Mouse (Mus musculus) heart, embryonic 14.5 days (tissue): ENCODE measurements around the gene Igfbp4. TPM values are rescaled to one million over a fixed set of nuclear protein-coding genes. Genes with fewer than 3 reads are reported as not detected.
A peak's percentile ranks its signal among the peaks of the same experiment; 100 is the strongest.

Source experiments
- ATAC-seq: fragments of 200-750 bp; cut with Nextera tagmentation; 2 replicates; pipeline ENCODE4 v1.8.0; 2017; ENCODE audit warnings: low read depth, moderate TSS enrichment; ENCODE audit not compliant: insufficient number of reproducible peaks, insufficient read depth, low FRiP score
- H3K27ac ChIP-seq, 2 experiments: fragments of 200-500 bp in 1 of 2; fragments of 300-500 bp in 1 of 2; sonication (generic) in 1 of 2; replicated peaks in 1 of 2; 2 replicates each; pipeline ENCODE4 v1.5.1; 2012 to 2014; ENCODE audit warnings: low read depth in 2 of 2, low read length in 2 of 2, control low read depth in 1 of 2, mild to moderate bottlenecking in 1 of 2, mixed read lengths in 1 of 2; ENCODE audit not compliant: control insufficient read depth in 1 of 2, insufficient read depth in 1 of 2
- H3K27me3 ChIP-seq: fragments of 300-500 bp; sonication (generic); 2 replicates; pipeline ENCODE4 v1.6.1; 2014; ENCODE audit warnings: mild to moderate bottlenecking, low read length, control low read depth; ENCODE audit not compliant: control insufficient read depth, insufficient read depth
- H3K36me3 ChIP-seq: fragments of 300-500 bp; sonication (generic); 2 replicates; pipeline ENCODE4 v1.6.1; 2014; ENCODE audit warnings: mild to moderate bottlenecking, control low read depth, low read length, mixed read lengths; ENCODE audit not compliant: control insufficient read depth, insufficient read depth
- H3K4me1 ChIP-seq, 2 experiments: fragments of 200-500 bp in 1 of 2; fragments of 300-500 bp in 1 of 2; sonication (generic) in 1 of 2; 2 replicates each; pipeline ENCODE4 v1.6.1; 2012 to 2014; ENCODE audit warnings: low read length in 2 of 2, control low read depth in 1 of 2, mixed read lengths in 1 of 2; ENCODE audit not compliant: control insufficient read depth in 2 of 2, insufficient read depth in 2 of 2
- H3K4me2 ChIP-seq: fragments of 300-500 bp; sonication (generic); 2 replicates; pipeline ENCODE4 v1.6.1; 2014; ENCODE audit warnings: mild to moderate bottlenecking, low read length
- H3K4me3 ChIP-seq, 2 experiments: fragments of 200-500 bp in 1 of 2; fragments of 300-500 bp in 1 of 2; sonication (generic) in 1 of 2; 2 replicates each; pipeline ENCODE4 v1.5.1; 2012 to 2014; ENCODE audit warnings: low read length in 2 of 2, mild to moderate bottlenecking in 2 of 2, control low read depth in 1 of 2, low read depth in 1 of 2, moderate library complexity in 1 of 2; ENCODE audit not compliant: control insufficient read depth in 1 of 2, insufficient read depth in 1 of 2
- H3K9ac ChIP-seq: fragments of 300-500 bp; sonication (generic); 2 replicates; pipeline ENCODE4 v1.6.1; 2014; ENCODE audit warnings: mild to moderate bottlenecking, low read length
- H3K9me3 ChIP-seq: fragments of 300-500 bp; sonication (generic); 2 replicates; pipeline ENCODE4 v1.6.1; 2016; ENCODE audit warnings: low read length, control low read depth; ENCODE audit not compliant: control insufficient read depth
- WGBS: fragments of 180-500 bp; shearing (Covaris S2); extraction: QIAGEN DNeasy Blood & Tissue Kit; methylation state at CpG from one replicate; pipeline ENCODE4 v1.1.7; 2014; 5-methylcytosine and 5-hydroxymethylcytosine counted together
- polyA plus RNA-seq: library from polyadenylated mRNA; unstranded; fragments of >200 nt; fragmentation: Nextera tagmentation; extraction: Ambion mirVana; gene quantifications from 2 replicates; pipeline ENCODE4 v1.2.1, GENCODE M21; 2014

The Igfbp4 gene
- polyA plus RNA-seq, 1 experiment from 2014 or later: 373 TPM

DNA sequence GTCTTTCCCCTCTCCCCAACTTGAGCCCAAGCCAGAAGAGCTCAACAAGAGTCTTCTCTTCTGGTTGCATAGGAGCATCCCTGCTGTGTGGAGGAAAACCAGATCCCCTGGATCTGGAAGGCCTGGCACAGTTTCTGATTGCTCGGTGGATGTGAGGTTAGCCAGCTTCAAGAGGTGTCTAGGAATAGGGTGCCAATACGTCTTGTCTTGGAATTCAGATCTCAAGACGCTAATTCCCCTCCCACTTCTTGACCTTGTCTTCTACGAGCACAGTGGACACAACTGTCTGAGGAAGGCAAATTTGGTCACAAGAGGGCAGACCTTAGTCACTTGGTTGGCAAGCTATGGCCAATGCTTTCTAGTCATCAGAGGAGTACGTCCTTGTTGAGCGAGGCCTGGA, 2.6 kb downstream of the Igfbp4 start:
- H3K9me3 ChIP-seq: no peaks in the 10 kb centered on the region
- peaks cover 41 to 49% of the 10 kb centered on the region in 2 experiments for H3K4me1 ChIP-seq
- H3K4me2 ChIP-seq: peak overlapping the region; percentile 41
- no peak for ATAC-seq
- H3K27ac ChIP-seq: peak overlapping the region in 1 of 2 experiments; percentile 44; a peak in 2 of 4 replicates
- H3K36me3 ChIP-seq: peaks cover 12% of the 10 kb centered on the region
- no peak overlapping the region for H3K9ac ChIP-seq
- WGBS: 58% methylated on average over 6 of the region's 6 CpGs
- peak overlapping the region; percentile 9 to 16; a peak in 2 of 4 replicates for H3K4me3 ChIP-seq
- peaks cover 5% of the 10 kb centered on the region; the same call in 1 of the 2 replicates for H3K27me3 ChIP-seq

DNA sequence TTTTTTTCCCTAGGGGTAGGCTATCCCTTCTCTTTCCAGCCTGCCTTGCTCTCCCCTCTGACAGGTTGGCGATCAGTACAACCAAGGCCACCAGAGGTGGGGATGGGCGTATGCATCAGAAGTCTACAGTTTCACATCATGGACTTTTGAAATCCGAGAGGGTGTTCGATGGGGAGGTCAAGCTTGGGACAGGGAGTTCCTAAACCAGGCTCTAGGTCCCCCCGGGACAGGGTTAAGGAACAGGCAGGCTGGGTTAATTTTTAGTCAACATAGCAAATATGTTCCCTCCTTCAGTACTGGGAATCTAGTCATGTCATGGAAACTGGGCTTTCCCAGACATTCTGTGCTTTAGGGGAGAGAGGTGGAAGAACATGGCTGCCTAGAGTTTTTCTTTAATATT, 3.3 kb downstream of the Igfbp4 start:
- Histone ChIP-seq H3K4me2 (peak overlapping the region; percentile 41), H3K9ac (no peak overlapping the region), H3K27ac (no peak overlapping the region), H3K27me3 (peaks cover 5% of the 10 kb centered on the region; the same call in 1 of the 2 replicates), H3K36me3 (peaks cover 18% of the 10 kb centered on the region), H3K4me3 (peak overlapping the region in 1 of 2 experiments; percentile 0; a peak in 1 of 4 replicates), H3K4me1 (peaks cover 41 to 49% of the 10 kb centered on the region in 2 experiments), H3K9me3 (no peaks in the 10 kb centered on the region)
- WGBS: 83% methylated on average over 5 of the region's 5 CpGs
- ATAC-seq: no peak

DNA sequence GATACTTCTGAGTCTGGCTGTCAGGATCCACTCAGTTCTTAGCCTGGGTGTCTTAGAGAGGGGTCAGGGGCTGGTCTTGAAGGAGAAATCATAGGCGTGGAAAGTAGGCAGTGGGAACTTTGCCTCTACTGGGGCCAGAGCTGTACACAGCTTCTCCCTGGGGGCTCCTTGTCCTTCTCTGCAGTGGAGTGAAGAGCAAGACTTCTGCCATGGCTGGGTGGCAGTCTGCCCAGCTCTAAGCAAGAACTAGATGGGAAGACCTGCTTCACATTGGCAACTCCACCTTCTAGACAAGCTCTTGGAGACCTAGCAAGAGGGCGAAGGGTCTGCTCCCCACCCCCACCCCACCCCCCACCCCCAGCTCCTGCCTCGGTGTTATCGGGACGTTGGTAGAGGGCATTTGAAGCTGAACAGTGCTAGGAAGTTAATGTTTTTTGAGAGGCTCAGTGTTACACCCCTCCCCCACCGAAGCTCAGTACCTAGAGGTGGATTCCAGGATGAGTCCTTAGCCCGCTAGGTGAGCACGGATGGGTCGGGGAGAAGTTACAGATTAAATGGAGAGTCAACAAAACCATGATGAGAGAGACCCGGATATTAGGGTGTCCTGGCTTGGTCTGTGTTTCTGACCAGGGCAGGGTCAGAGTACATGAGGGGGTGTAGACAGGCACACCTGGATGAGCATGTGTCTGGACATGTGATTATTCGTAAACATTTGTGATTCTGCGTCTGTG, 4.3 kb downstream of the Igfbp4 start:
- peak overlapping the region; percentile 41 for H3K4me2 ChIP-seq
- H3K4me1 ChIP-seq: peaks cover 41 to 49% of the 10 kb centered on the region in 2 experiments
- H3K36me3 ChIP-seq: peaks cover 28% of the 10 kb centered on the region
- H3K27ac ChIP-seq: peak overlapping the region in 1 of 2 experiments; percentile 31; a peak in 1 of 4 replicates
- H3K4me3 ChIP-seq: peak overlapping the region in 1 of 2 experiments; percentile 0; a peak in 1 of 4 replicates
- ATAC-seq: no peak
- no peaks in the 10 kb centered on the region for H3K9me3 ChIP-seq
- WGBS: 66% methylated on average over 12 of the region's 12 CpGs
- peaks cover 5% of the 10 kb centered on the region; the same call in 1 of the 2 replicates for H3K27me3 ChIP-seq
- peak overlapping the region; percentile 22; the same call in 1 of the 2 replicates for H3K9ac ChIP-seq

DNA sequence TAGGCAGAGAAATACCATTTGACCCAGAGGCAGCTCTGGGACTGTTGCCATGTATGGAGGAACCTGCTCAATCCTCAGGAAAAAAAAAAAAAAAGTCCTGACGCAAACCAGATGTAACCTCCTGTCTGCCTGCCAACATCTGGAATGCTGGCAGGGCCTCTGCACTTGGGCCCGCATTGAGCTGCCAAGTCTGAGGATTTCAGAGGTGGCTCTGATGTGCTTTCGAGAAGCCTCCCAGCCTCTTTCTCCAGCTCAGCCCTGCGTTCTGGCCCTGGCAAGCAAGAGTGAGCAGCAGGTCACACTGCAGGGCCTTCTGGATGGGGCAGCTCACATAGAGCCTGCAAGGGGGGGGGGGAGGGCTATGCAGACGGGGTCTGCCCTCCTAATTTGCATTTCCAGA, 6.1 kb downstream of the Igfbp4 start:
- Histone ChIP-seq H3K9ac (peak overlapping the region; percentile 39; the same call in 1 of the 2 replicates), H3K9me3 (no peaks in the 10 kb centered on the region), H3K4me3 (no peak overlapping the region), H3K4me2 (peak overlapping the region; percentile 41), H3K27me3 (peaks cover 3% of the 10 kb centered on the region; the same call in 1 of the 2 replicates), H3K4me1 (peaks cover 36 to 44% of the 10 kb centered on the region in 2 experiments), H3K27ac (peak overlapping the region; percentile 66 to 83), H3K36me3 (peaks cover 46% of the 10 kb centered on the region)
- 4% methylated on average over 5 of the region's 5 CpGs for WGBS
- peak; percentile 74 for ATAC-seq

DNA sequence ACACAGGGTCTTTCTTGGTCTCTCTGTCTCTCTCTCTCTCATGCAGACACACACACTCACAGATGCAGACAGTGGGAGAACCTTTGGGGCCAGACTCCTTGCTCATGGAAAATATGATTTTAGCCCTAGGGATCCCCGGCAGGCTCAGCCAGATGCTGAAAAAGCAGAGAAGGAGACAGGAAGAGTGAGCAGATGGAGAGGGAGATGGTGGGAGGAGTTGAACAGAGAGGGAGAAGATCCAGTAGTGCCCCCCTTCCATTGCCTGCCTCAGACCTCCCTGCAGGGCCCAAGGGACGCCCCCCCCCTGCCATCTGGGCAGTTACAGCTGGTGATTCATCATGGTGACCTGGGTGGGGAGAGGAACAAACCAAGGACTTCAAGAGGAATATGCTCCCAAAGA, 6.6 kb downstream of the Igfbp4 start:
- no peak for ATAC-seq
- 45% methylated on average over 2 of the region's 2 CpGs for WGBS
- H3K27ac ChIP-seq: peak overlapping the region; percentile 66 to 83
- H3K27me3 ChIP-seq: no peaks in the 10 kb centered on the region
- H3K9me3 ChIP-seq: no peaks in the 10 kb centered on the region
- H3K4me3 ChIP-seq: no peak overlapping the region
- peaks cover 33 to 44% of the 10 kb centered on the region in 2 experiments for H3K4me1 ChIP-seq
- H3K9ac ChIP-seq: peak overlapping the region; percentile 39
- peak overlapping the region; percentile 41 for H3K4me2 ChIP-seq
- peaks cover 51% of the 10 kb centered on the region for H3K36me3 ChIP-seq

DNA sequence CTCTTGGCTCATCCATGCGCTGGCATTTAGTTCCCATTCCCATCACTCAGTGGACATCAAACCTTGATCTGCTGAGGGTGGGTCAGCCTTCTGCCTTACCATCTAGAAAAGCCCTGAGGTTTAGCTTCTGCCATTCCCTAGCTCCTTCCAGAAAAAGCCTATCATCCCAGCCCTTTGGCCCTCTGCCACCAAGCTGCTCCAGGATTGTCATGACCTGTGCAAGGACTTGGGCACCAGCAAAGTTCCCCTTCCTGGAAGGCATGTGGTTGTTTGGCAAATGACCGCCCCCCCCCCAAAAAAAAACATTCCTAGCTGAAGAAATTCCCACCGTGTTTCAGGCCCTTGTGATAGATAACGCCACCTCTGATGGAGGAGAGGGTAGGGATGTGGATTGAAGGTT, 14.1 kb downstream of the Igfbp4 start:
- WGBS: 29% methylated on average over 4 of the region's 4 CpGs
- H3K4me2 ChIP-seq: no peak overlapping the region
- no peak overlapping the region for H3K9ac ChIP-seq
- no peak overlapping the region for H3K4me3 ChIP-seq
- peak overlapping the region in 1 of 2 experiments; percentile 14; a peak in 2 of 4 replicates for H3K27ac ChIP-seq
- H3K9me3 ChIP-seq: peaks cover 8% of the 10 kb centered on the region; the same call in 1 of the 2 replicates
- no peaks in the 10 kb centered on the region for H3K27me3 ChIP-seq
- H3K36me3 ChIP-seq: peaks cover 27% of the 10 kb centered on the region
- H3K4me1 ChIP-seq: peaks cover 0 to 7% of the 10 kb centered on the region in 2 experiments; a peak in 2 of 4 replicates
- no peak for ATAC-seq

DNA sequence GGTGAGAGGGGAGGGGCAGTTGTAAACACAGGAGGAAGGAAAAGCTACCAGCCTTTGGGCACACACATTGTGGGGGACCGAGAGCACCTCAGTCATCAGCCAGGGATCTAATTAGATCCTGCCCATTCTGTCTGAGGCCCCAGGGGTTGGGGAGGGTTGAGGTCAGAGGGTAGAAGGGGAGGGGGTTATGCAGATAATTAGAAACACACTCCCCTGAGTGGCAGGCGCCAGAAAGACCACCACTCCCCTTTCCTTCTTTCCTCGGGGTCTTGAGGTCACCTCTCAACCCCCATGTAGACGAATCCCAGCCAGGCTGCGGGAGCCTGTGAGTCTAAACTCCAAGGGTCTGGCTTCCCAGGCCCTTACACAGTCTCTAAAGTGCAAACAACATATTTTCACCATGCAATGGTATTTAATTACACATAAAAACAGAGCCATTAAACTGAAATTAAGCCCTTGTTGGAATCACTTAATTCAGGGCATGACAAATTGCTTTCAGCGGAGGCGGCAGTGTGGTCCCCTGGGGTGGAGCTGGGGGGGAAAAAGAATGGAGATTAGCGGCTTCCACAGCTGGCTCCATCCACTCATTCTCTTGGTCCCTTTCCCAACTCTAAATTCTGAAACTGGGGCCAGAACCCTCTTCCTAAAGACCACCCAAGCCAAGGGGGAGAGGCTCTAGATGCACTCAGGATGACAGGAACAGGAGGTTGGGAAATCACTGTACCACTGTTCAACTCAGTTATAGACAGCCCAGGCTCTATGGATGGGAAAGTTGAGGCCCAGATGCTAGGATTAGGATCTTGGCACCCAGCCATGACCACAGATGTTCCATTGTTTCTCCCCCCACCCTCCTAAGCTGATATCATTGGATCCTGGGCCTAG, 14.8 kb downstream of the Igfbp4 start:
- ATAC-seq: no peak
- Histone ChIP-seq H3K27ac (peak overlapping the region in 1 of 2 experiments; percentile 14; a peak in 2 of 4 replicates), H3K4me2 (no peak overlapping the region), H3K4me3 (no peak overlapping the region), H3K9ac (no peak overlapping the region), H3K36me3 (peaks cover 21% of the 10 kb centered on the region), H3K9me3 (peaks cover 8% of the 10 kb centered on the region; the same call in 1 of the 2 replicates), H3K27me3 (no peaks in the 10 kb centered on the region), H3K4me1 (peaks cover 0 to 7% of the 10 kb centered on the region in 2 experiments; a peak in 2 of 4 replicates)
- 35% methylated on average over 8 of the region's 8 CpGs for WGBS
